Mouse (Mus musculus): ENCODE results near the gene Slc35e4. TPM values are rescaled to one million over a fixed set of nuclear protein-coding genes. Genes with fewer than 3 reads are reported as not detected.
"Not testable (repeated sequence)": the region's sequence is repeated elsewhere in the genome, so short reads cannot be mapped to it uniquely, and the experiment has no call there.

The Slc35e4 gene
- polyA plus RNA-seq (2016; fragmentation: Nextera tagmentation; extraction: Ambion mirVana), result 5.1 and 5.2 TPM in 2 replicates

DNA sequence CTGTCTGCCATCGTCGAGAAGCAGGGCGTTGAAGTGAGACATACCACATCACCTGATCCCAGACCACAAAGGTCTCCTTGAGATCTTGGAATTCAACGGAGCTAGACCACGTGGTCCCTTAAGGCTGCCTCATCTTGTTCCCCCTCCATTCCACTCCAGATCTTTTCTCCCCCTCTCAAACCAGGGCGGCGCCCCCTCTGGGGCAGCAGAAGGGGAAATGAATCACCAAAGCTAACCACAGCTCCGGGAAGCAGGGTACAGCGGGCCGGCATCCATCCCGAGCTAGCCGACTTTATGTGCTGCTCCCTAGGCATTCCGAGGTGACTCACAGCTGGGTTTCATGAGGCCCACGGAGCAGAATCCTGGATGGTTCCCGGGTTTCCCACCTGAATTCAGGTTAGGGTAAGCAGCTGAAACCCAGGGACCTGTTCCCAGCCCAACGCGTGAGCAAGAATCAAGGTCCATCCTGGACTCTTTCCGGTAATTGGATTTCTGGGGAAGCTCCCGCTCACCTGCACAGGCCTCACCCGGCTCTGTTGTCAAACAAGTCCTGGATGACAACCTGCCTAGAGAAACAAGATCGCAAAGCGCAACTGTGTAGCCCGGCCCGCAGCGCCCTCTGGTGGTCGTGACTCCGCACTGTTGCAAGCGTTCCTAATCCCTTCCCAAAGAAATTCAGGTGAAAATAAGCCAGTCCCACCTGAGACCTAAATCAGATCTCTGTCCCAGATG lies at the start of gene Slc35e4:
Gene Slc35e4 (minus strand): TSS at position 556 of the 732 bp plus-strand sequence.
- under 1% methylated on average over 28 of the region's 28 CpGs for WGBS
- Histone ChIP-seq H3K4me3 (peak within 1 kb of the TSS; percentile 53), H3K27ac (peak within 1 kb of the TSS; percentile 75), H3K4me2 (replicated peaks) (peak within 1 kb of the TSS; percentile 92), H3K9me3 (no peaks in the 10 kb centered on the region), H3K9ac (peak within 1 kb of the TSS; percentile 51), H3K36me3 (no peaks in the 10 kb centered on the region), H3K4me1 (peaks cover 21% of the 10 kb centered on the region), H3K27me3 (peaks cover 21% of the 10 kb centered on the region)
- ATAC-seq (ENCODE audit: insufficient number of reproducible peaks, insufficient read depth, low FRiP score, low TSS enrichment), result peak; percentile 66

- Histone ChIP-seq H3K9ac (peak within 1 kb of the TSS; percentile 78), H3K27ac (peak within 1 kb of the TSS; percentile 20; the same call in 1 of the 2 replicates), H3K4me2 (replicated peaks) (peak within 1 kb of the TSS; percentile 84), H3K36me3 (peaks cover 8% of the 10 kb centered on the region; the same call in 1 of the 2 replicates), H3K27me3 (no peaks in the 10 kb centered on the region), H3K4me3 (peak within 1 kb of the TSS; percentile 88), H3K9me3 (no peaks in the 10 kb centered on the region), H3K4me1 (peaks cover 7% of the 10 kb centered on the region)
- ATAC-seq (ENCODE audit: insufficient number of reproducible peaks, insufficient read depth, low FRiP score, low TSS enrichment), result peak; percentile 89
- WGBS, result under 1% methylated on average over 31 of the region's 31 CpGs
Observed at GRCm38 (mm10) chr11:3963610-3964415, 49.3 kb upstream of the Slc35e4 start, which contains the start of gene Pes1. Gene Pes1, plus strand, starts transcription at chr11:3963975.

DNA sequence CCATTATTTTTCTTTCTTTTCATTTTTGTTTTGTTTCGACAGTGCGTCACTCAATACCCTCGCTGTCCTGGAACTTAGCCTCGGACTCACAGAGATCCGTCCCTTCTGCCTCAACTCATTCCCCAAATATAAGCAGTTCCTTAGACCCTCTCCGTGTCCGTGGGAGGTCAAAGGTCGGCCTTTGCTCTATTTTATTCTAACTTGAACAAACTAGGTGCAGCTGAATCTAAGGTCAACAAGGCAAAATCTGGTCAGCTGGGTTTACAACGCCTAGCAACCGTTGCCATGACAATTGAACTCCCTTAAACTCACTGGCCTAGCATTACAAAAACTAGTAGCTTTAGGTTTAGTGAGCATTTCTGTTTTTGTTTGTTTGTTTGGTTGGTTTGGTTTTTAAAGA lies 48.7 kb upstream of the Slc35e4 start:
- Histone ChIP-seq H3K27ac (peak overlapping the region; percentile 20; the same call in 1 of the 2 replicates), H3K9ac (no peak overlapping the region), H3K36me3 (peaks cover 3% of the 10 kb centered on the region; the same call in 1 of the 2 replicates), H3K4me3 (peak overlapping the region; percentile 88), H3K4me1 (peaks cover 7% of the 10 kb centered on the region), H3K4me2 (replicated peaks) (peak overlapping the region; percentile 84), H3K9me3 (no peaks in the 10 kb centered on the region), H3K27me3 (no peaks in the 10 kb centered on the region)
- no peak for ATAC-seq (ENCODE audit: insufficient number of reproducible peaks, insufficient read depth, low FRiP score, low TSS enrichment)
- 80% methylated on average over 10 of the region's 10 CpGs for WGBS

DNA sequence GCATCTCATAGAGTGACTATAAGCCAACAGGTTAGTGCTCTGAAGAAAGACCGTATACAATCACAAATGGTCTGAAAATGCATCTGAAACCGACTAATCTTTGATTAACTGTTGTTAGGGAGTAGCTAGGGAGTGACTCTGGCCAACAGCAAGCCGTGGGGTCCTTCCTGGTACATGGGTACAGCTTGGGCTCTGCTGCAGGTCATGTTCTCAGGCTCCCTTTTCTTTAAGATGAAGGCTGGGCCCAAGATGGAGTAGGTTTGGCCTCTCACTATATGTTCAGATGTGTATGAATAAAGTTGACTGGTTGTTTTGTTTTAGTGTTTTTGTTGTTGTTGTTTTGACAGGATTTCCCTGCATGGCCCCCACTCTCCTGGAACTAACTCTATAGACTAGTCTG lies 47.3 kb upstream of the Slc35e4 start:
- Histone ChIP-seq H3K27ac (no peak overlapping the region), H3K9ac (no peak overlapping the region), H3K36me3 (no peaks in the 10 kb centered on the region), H3K9me3 (no peaks in the 10 kb centered on the region), H3K4me3 (no peak overlapping the region), H3K4me2 (replicated peaks) (no peak overlapping the region), H3K27me3 (no peaks in the 10 kb centered on the region), H3K4me1 (peaks cover 7% of the 10 kb centered on the region)
- 72% methylated on average over 3 of the region's 3 CpGs for WGBS
- no peak for ATAC-seq (ENCODE audit: insufficient number of reproducible peaks, insufficient read depth, low FRiP score, low TSS enrichment)

DNA sequence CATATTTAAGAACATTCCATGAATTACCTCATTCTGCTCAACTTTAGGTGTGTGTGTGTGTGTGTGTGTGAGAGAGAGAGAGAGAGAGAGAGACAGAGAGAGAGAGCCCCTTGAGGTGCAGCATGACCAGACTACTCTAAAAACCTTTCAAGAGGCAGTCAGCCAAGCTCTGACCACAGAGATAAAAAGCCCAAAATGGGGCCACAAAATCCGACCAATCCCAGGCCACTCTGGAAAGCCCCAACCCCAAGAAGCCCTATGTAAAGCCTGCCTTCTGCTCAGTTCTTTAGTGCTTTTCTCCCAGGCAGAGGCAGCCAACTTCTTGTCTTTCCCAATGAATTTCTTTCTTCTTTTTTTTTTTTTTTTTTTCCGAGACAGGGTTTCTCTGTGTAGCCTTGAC lies 46.4 kb upstream of the Slc35e4 start:
- Histone ChIP-seq H3K4me3 (no peak overlapping the region), H3K4me2 (replicated peaks) (no peak overlapping the region), H3K9ac (no peak overlapping the region), H3K4me1 (peaks cover 7% of the 10 kb centered on the region), H3K9me3 (no peaks in the 10 kb centered on the region), H3K36me3 (no peaks in the 10 kb centered on the region), H3K27me3 (no peaks in the 10 kb centered on the region), H3K27ac (no peak overlapping the region)
- ATAC-seq (ENCODE audit: insufficient number of reproducible peaks, insufficient read depth, low FRiP score, low TSS enrichment), result no peak
- 41% methylated on average over 2 of the region's 2 CpGs for WGBS

GRCm38 (mm10) chr11:3955371-3955770 lies 40.9 kb upstream of the Slc35e4 start:
- 79% methylated on average over 4 of the region's 4 CpGs for WGBS
- H3K27me3 ChIP-seq; H3K9me3 ChIP-seq; H3K4me2 ChIP-seq (replicated peaks); H3K4me3 ChIP-seq; H3K4me1 ChIP-seq; ATAC-seq (ENCODE audit: insufficient number of reproducible peaks, insufficient read depth, low FRiP score, low TSS enrichment); H3K9ac ChIP-seq; H3K27ac ChIP-seq; H3K36me3 ChIP-seq: not testable (repeated sequence)

DNA sequence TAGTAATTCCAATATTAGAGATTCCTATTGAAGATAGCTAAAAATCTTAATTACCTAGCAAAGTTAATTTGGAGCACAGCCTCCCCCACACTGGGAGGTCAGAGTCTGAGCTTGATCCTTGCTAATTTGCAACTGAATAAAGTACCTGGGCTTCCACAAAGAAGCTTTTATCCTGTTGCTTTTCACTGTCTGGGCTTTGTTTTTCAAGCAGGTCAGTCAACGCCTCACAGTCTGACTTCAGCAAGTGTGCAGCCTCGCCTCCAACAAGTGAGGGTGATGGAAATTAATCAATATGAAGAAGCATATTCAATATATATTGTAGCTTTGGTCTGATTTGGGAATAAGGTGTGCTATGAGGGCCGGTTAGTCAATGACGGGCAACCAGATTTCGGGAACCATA lies 40.4 kb upstream of the Slc35e4 start:
- not testable (repeated sequence) for H3K4me3 ChIP-seq; H3K9me3 ChIP-seq; ATAC-seq (ENCODE audit: insufficient number of reproducible peaks, insufficient read depth, low FRiP score, low TSS enrichment); H3K4me1 ChIP-seq; H3K27ac ChIP-seq; H3K9ac ChIP-seq; H3K4me2 ChIP-seq (replicated peaks); H3K27me3 ChIP-seq; H3K36me3 ChIP-seq
- 80% methylated on average over 5 of the region's 5 CpGs for WGBS

DNA sequence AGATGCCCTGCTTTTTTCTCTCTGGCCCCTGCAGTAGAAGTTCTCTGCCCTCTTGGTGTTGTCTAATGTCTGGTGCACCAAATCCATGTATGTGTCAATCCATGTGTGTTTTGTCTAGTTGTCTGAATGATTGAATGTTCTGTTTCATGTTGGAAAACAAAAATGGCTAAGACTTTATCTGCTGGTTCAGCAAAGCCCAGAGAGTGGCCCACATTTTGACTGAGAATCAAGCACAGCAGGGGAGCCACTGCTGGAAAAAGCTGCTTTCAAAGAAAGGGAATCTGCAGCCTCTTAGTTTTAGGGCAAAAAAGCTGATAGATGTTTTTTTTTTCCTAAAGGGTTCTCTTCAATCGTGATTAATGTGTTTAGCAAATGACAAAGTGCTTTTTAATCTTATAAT lies 31.9 kb upstream of the Slc35e4 start:
- Histone ChIP-seq H3K9me3 (no peaks in the 10 kb centered on the region), H3K27ac (no peak overlapping the region), H3K36me3 (no peaks in the 10 kb centered on the region), H3K27me3 (no peaks in the 10 kb centered on the region; the same call in 1 of the 2 replicates), H3K4me3 (no peak overlapping the region), H3K4me2 (replicated peaks) (no peak overlapping the region), H3K4me1 (no peaks in the 10 kb centered on the region), H3K9ac (no peak overlapping the region)
- WGBS, result 17% methylated on average over 1 of the region's 1 CpGs
- ATAC-seq (ENCODE audit: insufficient number of reproducible peaks, insufficient read depth, low FRiP score, low TSS enrichment), result no peak

- Histone ChIP-seq H3K4me2 (replicated peaks) (no peak overlapping the region), H3K9me3 (no peaks in the 10 kb centered on the region), H3K4me3 (no peak overlapping the region), H3K9ac (no peak overlapping the region), H3K27ac (no peak overlapping the region), H3K36me3 (no peaks in the 10 kb centered on the region), H3K27me3 (no peaks in the 10 kb centered on the region; the same call in 1 of the 2 replicates), H3K4me1 (no peaks in the 10 kb centered on the region)
- no peak for ATAC-seq (ENCODE audit: insufficient number of reproducible peaks, insufficient read depth, low FRiP score, low TSS enrichment)
- WGBS, result 87% methylated on average over 7 of the region's 7 CpGs
Observed at GRCm38 (mm10) chr11:3941371-3941770, 26.9 kb upstream of the Slc35e4 start.

DNA sequence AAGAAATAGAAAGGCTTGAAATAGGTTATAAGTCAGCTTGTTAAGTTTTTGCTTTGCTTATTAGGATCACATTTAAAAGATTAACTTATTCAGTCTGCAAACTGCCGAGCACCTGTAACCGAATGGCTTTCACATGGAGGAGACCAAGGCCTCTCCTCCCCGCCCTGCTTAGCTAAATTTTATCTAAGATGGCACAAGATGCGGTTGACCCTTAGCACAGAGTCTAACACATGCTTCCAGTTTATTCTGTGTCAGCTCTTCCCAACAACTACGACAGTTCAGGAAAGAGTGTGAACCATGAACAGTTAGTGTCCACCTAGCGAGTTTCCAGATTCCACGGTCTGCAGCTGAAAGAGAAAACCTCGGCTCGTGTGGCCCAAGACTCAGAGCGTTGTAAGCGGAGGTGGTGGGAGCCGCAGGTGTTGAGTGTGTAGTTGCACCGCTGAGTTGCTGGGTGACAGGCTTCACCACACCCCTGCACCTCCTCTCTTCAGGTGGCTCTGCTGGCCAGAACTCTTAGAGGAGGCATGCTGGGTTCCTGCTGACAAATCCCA lies 22.9 kb upstream of the Slc35e4 start:
- H3K9ac ChIP-seq, result no peak overlapping the region
- 77% methylated on average over 13 of the region's 13 CpGs for WGBS
- H3K9me3 ChIP-seq, result no peaks in the 10 kb centered on the region
- H3K27me3 ChIP-seq, result no peaks in the 10 kb centered on the region
- no peak overlapping the region for H3K4me3 ChIP-seq
- no peak overlapping the region for H3K27ac ChIP-seq
- H3K36me3 ChIP-seq, result no peaks in the 10 kb centered on the region
- H3K4me1 ChIP-seq, result no peaks in the 10 kb centered on the region
- ATAC-seq (ENCODE audit: insufficient number of reproducible peaks, insufficient read depth, low FRiP score, low TSS enrichment), result no peak
- no peak overlapping the region for H3K4me2 ChIP-seq (replicated peaks)

GRCm38 (mm10) chr11:3936318-3936717 lies 21.9 kb upstream of the Slc35e4 start:
- Histone ChIP-seq H3K27ac (no peak overlapping the region), H3K4me1 (peaks cover under 1% of the 10 kb centered on the region), H3K36me3 (no peaks in the 10 kb centered on the region), H3K9me3 (no peaks in the 10 kb centered on the region), H3K4me3 (no peak overlapping the region), H3K9ac (no peak overlapping the region), H3K27me3 (no peaks in the 10 kb centered on the region), H3K4me2 (replicated peaks) (no peak overlapping the region)
- no peak for ATAC-seq (ENCODE audit: insufficient number of reproducible peaks, insufficient read depth, low FRiP score, low TSS enrichment)
- 86% methylated on average over 3 of the region's 3 CpGs for WGBS
